8 mouse cellular contexts compared by ENCODE assay signal in the genomic region with DNA sequence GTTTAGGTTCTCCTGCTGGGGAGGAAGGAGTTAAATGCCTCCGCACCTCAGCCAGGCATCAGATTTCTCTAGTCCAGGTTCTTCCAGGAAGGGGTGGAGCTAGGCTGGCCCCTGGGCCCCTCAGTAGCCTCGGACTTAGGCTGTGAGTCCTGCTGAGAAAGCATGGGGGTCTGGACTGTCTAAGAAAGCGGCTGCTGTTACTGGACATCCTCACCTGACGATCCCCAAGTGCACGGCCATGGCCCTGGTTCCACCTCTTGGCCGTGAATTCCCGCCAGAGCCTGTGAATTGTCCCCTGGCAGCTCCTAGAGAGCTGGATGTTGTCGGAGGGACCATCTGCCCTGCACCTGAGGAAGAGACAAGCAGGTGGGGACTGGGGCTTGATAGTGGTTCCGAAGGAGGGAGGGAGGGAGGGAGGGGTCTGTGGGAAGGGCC. TPM values are rescaled to one million over a fixed set of nuclear protein-coding genes. Genes with fewer than 3 reads are reported as not detected.
DNase-seq lines count a peak whose midpoint lies in the region; ATAC-seq and TF ChIP-seq lines count a peak whose summit lies in the region.

Gene Syne4 (plus strand): TSS at position 87 of the 435 bp plus-strand sequence.

- peak; percentile 51 to 54 for DNase-seq in cerebellum, adult 2 months
- peak; percentile 21 for DNase-seq in midbrain, embryonic 10.5 days (ENCODE audit: low spot score)
- no peak for DNase-seq in midbrain, embryonic 14.5 days
- peak; percentile 56 for DNase-seq in kidney, postnatal 14 days
- no peak for DNase-seq in frontal cortex, postnatal 10 days (ENCODE audit: low spot score in 2 of 2)

- no peak within 1 kb of the TSS for H3K4me2 ChIP-seq in midbrain, embryonic 14.5 days (ENCODE audit: low read length)
- peak within 1 kb of the TSS; percentile 42 for H3K4me2 ChIP-seq in neural tube, embryonic 12.5 days (replicated peaks)

- ATAC-seq in cerebellum, adult (ENCODE audit: insufficient number of reproducible peaks, low FRiP score, low TSS enrichment), result no peak
- no peak for ATAC-seq in midbrain, embryonic 14.5 days (ENCODE audit: low FRiP score, low TSS enrichment)
- ATAC-seq in neural tube, embryonic 12.5 days (ENCODE audit: low FRiP score, low read depth), result no peak
- no peak for ATAC-seq in megakaryocyte-erythroid progenitor cell, adult 5-6 weeks (replicated peaks; ENCODE audit: low FRiP score, low TSS enrichment, poor library complexity, severe bottlenecking)

- H3K4me1 ChIP-seq in cerebellum, adult 2 months (ENCODE audit: control insufficient read depth, insufficient read depth, low read length), result peaks cover 30% of the 10 kb centered on the region
- H3K4me1 ChIP-seq in midbrain, embryonic 10.5 days, result peaks cover 19% of the 10 kb centered on the region
- H3K4me1 ChIP-seq in midbrain, embryonic 14.5 days (ENCODE audit: control insufficient read depth, insufficient read depth, low read length), result peaks cover under 1% of the 10 kb centered on the region; the same call in 1 of the 2 replicates
- peaks cover 6% of the 10 kb centered on the region for H3K4me1 ChIP-seq in neural tube, embryonic 12.5 days

- no peak within 1 kb of the TSS for H3K9ac ChIP-seq in midbrain, embryonic 14.5 days (replicated peaks; ENCODE audit: low read length)
- H3K9ac ChIP-seq in neural tube, embryonic 12.5 days, result peak within 1 kb of the TSS; percentile 30; the same call in 1 of the 2 replicates

- no peak for TF ChIP-seq POLR2A in cerebellum, adult 2 months (IDR thresholded peaks at IDR 0.05; ENCODE audit: borderline replicate concordance, insufficient read depth, low read length)

- no peaks in the 10 kb centered on the region for H3K27me3 ChIP-seq in cerebellum, adult 2 months (ENCODE audit: control insufficient read depth, insufficient read depth, low read length)
- H3K27me3 ChIP-seq in midbrain, embryonic 10.5 days (ENCODE audit: low read depth, poor library complexity, severe bottlenecking), result no peaks in the 10 kb centered on the region
- H3K27me3 ChIP-seq in midbrain, embryonic 14.5 days (ENCODE audit: control insufficient read depth, insufficient read depth, low read length), result no peaks in the 10 kb centered on the region
- H3K27me3 ChIP-seq in neural tube, embryonic 12.5 days (replicated peaks), result no peaks in the 10 kb centered on the region

- peak within 1 kb of the TSS; percentile 60; the same call in 1 of the 2 replicates for H3K27ac ChIP-seq in cerebellum, adult 2 months (ENCODE audit: insufficient read depth, low read length)
- H3K27ac ChIP-seq in midbrain, embryonic 10.5 days (replicated peaks), result peak within 1 kb of the TSS; percentile 39
- no peak within 1 kb of the TSS for H3K27ac ChIP-seq in midbrain, embryonic 14.5 days (replicated peaks; ENCODE audit: low read depth, low read length)
- H3K27ac ChIP-seq in neural tube, embryonic 12.5 days, result no peak within 1 kb of the TSS

- TF ChIP-seq CTCF in cerebellum, adult 2 months (IDR thresholded peaks at IDR 0.05; ENCODE audit: borderline replicate concordance, insufficient read depth, low read depth, low read length), result no peak

- H3K36me3 ChIP-seq in midbrain, embryonic 10.5 days, result peaks cover 41% of the 10 kb centered on the region
- H3K36me3 ChIP-seq in midbrain, embryonic 14.5 days (ENCODE audit: control insufficient read depth, insufficient read depth, low read length), result peaks cover 21% of the 10 kb centered on the region
- H3K36me3 ChIP-seq in neural tube, embryonic 12.5 days, result peaks cover 27% of the 10 kb centered on the region

- H3K9me3 ChIP-seq in midbrain, embryonic 10.5 days (replicated peaks), result no peaks in the 10 kb centered on the region
- H3K9me3 ChIP-seq in midbrain, embryonic 14.5 days (ENCODE audit: control insufficient read depth, low read length), result no peaks in the 10 kb centered on the region
- no peaks in the 10 kb centered on the region for H3K9me3 ChIP-seq in neural tube, embryonic 12.5 days

- H3K4me3 ChIP-seq in cerebellum, adult 2 months (replicated peaks; ENCODE audit: insufficient read depth, low read depth, low read length), result peak within 1 kb of the TSS; percentile 24
- H3K4me3 ChIP-seq in midbrain, embryonic 10.5 days, result peak within 1 kb of the TSS; percentile 45
- H3K4me3 ChIP-seq in midbrain, embryonic 14.5 days (replicated peaks; ENCODE audit: low read depth, low read length), result no peak within 1 kb of the TSS
- H3K4me3 ChIP-seq in neural tube, embryonic 12.5 days, result peak within 1 kb of the TSS; percentile 10; the same call in 1 of the 2 replicates

- 7% methylated on average over 9 of the region's 9 CpGs for WGBS in cerebellum, adult 2 months
- 1% methylated on average over 9 of the region's 9 CpGs for WGBS in midbrain, embryonic 10.5 days
- 5% methylated on average over 9 of the region's 9 CpGs for WGBS in midbrain, embryonic 14.5 days
- WGBS in neural tube, embryonic 12.5 days, result 2% methylated on average over 9 of the region's 9 CpGs

RNA-seq across cellular contexts. Expression of gene Syne4, which starts in this region (rescaled TPM):
- 63.4 and 63.8 TPM in 2 replicates for polyA plus RNA-seq in cerebellum, adult 2 months (2012; rRNA removed)
- polyA plus RNA-seq in midbrain, embryonic 10.5 days (2016; fragmentation: Nextera tagmentation; extraction: Ambion mirVana), result 13.7 and 14.8 TPM in 2 replicates
- 9.3 and 10.2 TPM in 2 replicates for polyA plus RNA-seq in midbrain, embryonic 14.5 days (2014; fragmentation: Nextera tagmentation; extraction: Ambion mirVana)
- 21.8 and 24.3 TPM in 2 replicates for polyA plus RNA-seq in neural tube, embryonic 12.5 days (2016; fragmentation: Nextera tagmentation; extraction: Ambion mirVana)
- 2.9 TPM in 1 of 2 replicates, not detected in the other for total RNA-seq in megakaryocyte-erythroid progenitor cell, adult 5-6 weeks (2014; fragmentation: Nextera tagmentation)
- not detected in 2 replicates for total RNA-seq in megakaryocyte-erythroid progenitor cell, adult 5-6 weeks (2017)

Comparison
In these comparisons a context has a peak if more than half of its experiments do, and no peak if none do; other contexts are left out.
1. DNase-seq: peak in cerebellum, adult 2 months (2 of 2), midbrain, embryonic 10.5 days (single experiment) and kidney, postnatal 14 days (single experiment); none in midbrain, embryonic 14.5 days (single experiment) and frontal cortex, postnatal 10 days (0 of 2).
2. H3K27ac ChIP-seq: peak in cerebellum, adult 2 months (single experiment) and midbrain, embryonic 10.5 days (single experiment); none in midbrain, embryonic 14.5 days (single experiment) and neural tube, embryonic 12.5 days (single experiment).